Comparison of ENCODE assay signal across 15 mouse cellular contexts in the genomic region with DNA sequence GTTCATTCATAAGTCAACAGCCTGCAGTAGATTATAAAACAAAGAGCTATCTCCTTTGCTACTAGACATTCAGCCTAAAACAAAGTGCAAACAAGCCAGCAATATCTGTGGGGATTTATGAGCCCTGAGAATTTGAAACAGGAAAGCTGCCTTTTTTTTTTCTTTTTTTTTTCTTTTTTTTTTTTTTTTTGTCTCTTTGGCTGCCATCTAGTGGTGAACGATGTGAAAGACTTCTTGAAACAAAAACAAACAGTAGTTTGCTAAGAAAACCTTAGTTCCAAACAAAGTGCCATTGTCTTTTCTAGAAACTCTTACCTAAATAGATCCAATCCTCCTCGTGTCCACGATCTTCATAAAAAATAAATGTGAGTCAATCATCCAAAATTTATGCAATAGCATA.
A peak's percentile ranks its signal among the peaks of the same experiment; 100 is the strongest.
DNase-seq lines count a peak whose midpoint lies in the region; ATAC-seq and TF ChIP-seq lines count a peak whose summit lies in the region.
"Had no signal": no experiment of that assay in that cellular context is flagged by ENCODE, and none has a peak within 500 bp of the region (broad histone marks: within the 10 kb centered on the region; RNA-seq: fewer than 3 reads in every experiment).

No protein-coding gene starts in this region.

- ATAC-seq in forebrain, postnatal 0 days = no peak
- no peak for ATAC-seq in forebrain, embryonic 15.5 days (replicated peaks)
- ATAC-seq: intestine, embryonic 15.5 days had no signal

- TF ChIP-seq CTCF in forebrain, postnatal 0 days (IDR thresholded peaks at IDR 0.05; ENCODE audit: low read depth) = peak; percentile 51
- TF ChIP-seq CTCF in left cerebral cortex, adult 2 months (IDR thresholded peaks at IDR 0.05) = peak; percentile 58
- TF ChIP-seq CTCF in CH12.LX (conservative IDR thresholded peaks at IDR 0.05 in 1 of 2, IDR thresholded peaks at IDR 0.05 in 1 of 2; ENCODE audit: low read depth in 2 of 2, low read length in 2 of 2) = peak in 1 of 2 experiments; percentile 69; a peak in 2 of 4 replicates

- DNase-seq in forebrain, postnatal 0 days = peak; percentile 52
- no peak for DNase-seq in left cerebral cortex, adult 2 months (ENCODE audit: extremely low spot score in 1 of 2, low spot score in 2 of 2)
- DNase-seq in left cerebral cortex, postnatal 25 days (ENCODE audit: low spot score in 2 of 2) = no peak
- no peak for DNase-seq in CH12.LX (ENCODE audit: extremely low read depth)
- peak; percentile 37 for DNase-seq in brain, adult 2 months (ENCODE audit: low read depth, low spot score)
- no peak for DNase-seq in layer of hippocampus, postnatal 14 days (ENCODE audit: low spot score in 2 of 2)
- DNase-seq in frontal cortex, adult 2 months (ENCODE audit: extremely low spot score in 1 of 2, low spot score in 1 of 2) = no peak
- DNase-seq: adrenal gland, postnatal 10 days; cerebellum, postnatal 36 days; kidney, postnatal 25 days; thymus, adult 18-20 months had no signal

- peak; percentile 32 for TF ChIP-seq RAD21 in CH12.LX (IDR thresholded peaks at IDR 0.05; ENCODE audit: low read depth, low read length)

- TF ChIP-seq POLR2A in CH12.LX (IDR thresholded peaks at IDR 0.05; ENCODE audit: low read depth, low read length) = no peak

- intact Hi-C loops in left cerebral cortex, adult 2 months (cut with DNase I) = loop anchor here (2.0 kb wide), 2 partner anchors 156 to 198 kb away; no protein-coding TSS in a partner anchor
- intact Hi-C loops in left cerebral cortex, postnatal 25 days (cut with DNase I) = loop anchor here (1.0 to 10.0 kb wide), 3 partner anchors 156 to 1594 kb away; no protein-coding TSS in a partner anchor

- no peak overlapping the region for H3K27ac ChIP-seq in forebrain, postnatal 0 days (ENCODE audit: low read depth, low read length)
- H3K27ac ChIP-seq in forebrain, embryonic 15.5 days (replicated peaks) = no peak overlapping the region
- no peak overlapping the region for H3K27ac ChIP-seq in left cerebral cortex, adult 2 months
- H3K27ac ChIP-seq in CH12.LX (ENCODE audit: insufficient read depth, low read depth) = no peak overlapping the region
- H3K27ac ChIP-seq: intestine, embryonic 15.5 days; limb, embryonic 13.5 days; midbrain, embryonic 10.5 days had no signal

- no peak overlapping the region for H3K4me2 ChIP-seq in forebrain, postnatal 0 days (ENCODE audit: low read depth)
- no peak overlapping the region for H3K4me2 ChIP-seq in forebrain, embryonic 15.5 days (replicated peaks)
- H3K4me2 ChIP-seq in CH12.LX (ENCODE audit: insufficient read depth, low read depth, poor library complexity, severe bottlenecking) = no peak overlapping the region
- H3K4me2 ChIP-seq: intestine, embryonic 15.5 days; limb, embryonic 13.5 days had no signal

- no peaks in the 10 kb centered on the region for H3K27me3 ChIP-seq in forebrain, postnatal 0 days (ENCODE audit: insufficient read depth, low read length)
- H3K27me3 ChIP-seq in forebrain, embryonic 15.5 days = no peaks in the 10 kb centered on the region
- peaks cover 54% of the 10 kb centered on the region for H3K27me3 ChIP-seq in CH12.LX (replicated peaks)
- H3K27me3 ChIP-seq: intestine, embryonic 15.5 days; limb, embryonic 13.5 days had no signal

- dilution Hi-C loops in CH12.LX (cut with MboI; ENCODE audit: extremely low pct_ligation_motif_present, extremely low pct_unique_long_range_greater_than_20kb, low sequenced_read_pairs) = no loop called here

- H3K4me3 ChIP-seq in forebrain, postnatal 0 days (ENCODE audit: low read depth, low read length) = no peak overlapping the region
- no peak overlapping the region for H3K4me3 ChIP-seq in forebrain, embryonic 15.5 days
- no peak overlapping the region for H3K4me3 ChIP-seq in left cerebral cortex, adult 2 months
- H3K4me3 ChIP-seq in CH12.LX (replicated peaks in 1 of 3; ENCODE audit: low read depth in 2 of 3, low read length in 2 of 3, poor library complexity in 1 of 3) = no peak overlapping the region
- H3K4me3 ChIP-seq: intestine, embryonic 15.5 days; limb, embryonic 13.5 days; midbrain, embryonic 10.5 days had no signal

- H3K9ac ChIP-seq in forebrain, postnatal 0 days = no peak overlapping the region
- H3K9ac ChIP-seq in forebrain, embryonic 15.5 days (replicated peaks) = no peak overlapping the region
- no peak overlapping the region for H3K9ac ChIP-seq in CH12.LX (ENCODE audit: insufficient read depth, low read depth)
- H3K9ac ChIP-seq: intestine, embryonic 15.5 days; limb, embryonic 13.5 days had no signal

- WGBS in forebrain, postnatal 0 days = 4% methylated on average over 3 of the region's 3 CpGs
- 8% methylated on average over 3 of the region's 3 CpGs for WGBS in forebrain, embryonic 15.5 days

- in situ Hi-C loops in CH12.LX (cut with MboI; ENCODE audit: low pct_ligation_motif_present, low pct_unique_long_range_greater_than_20kb, low sequenced_read_pairs) = loop anchor here (25.0 kb wide), 2 partner anchors 192 to 383 kb away; no protein-coding TSS in a partner anchor

- no peaks in the 10 kb centered on the region for H3K4me1 ChIP-seq in forebrain, postnatal 0 days (ENCODE audit: insufficient read depth)
- H3K4me1 ChIP-seq in forebrain, embryonic 15.5 days = no peaks in the 10 kb centered on the region
- H3K4me1 ChIP-seq in CH12.LX (ENCODE audit: control insufficient read depth in 1 of 2, insufficient read depth in 2 of 2) = no peaks in the 10 kb centered on the region
- H3K4me1 ChIP-seq: intestine, embryonic 15.5 days; midbrain, embryonic 10.5 days had no signal

- no peak for TF ChIP-seq EP300 in CH12.LX (IDR thresholded peaks at IDR 0.05; ENCODE audit: low read length)

- no peaks in the 10 kb centered on the region for H3K79me2 ChIP-seq in CH12.LX (replicated peaks; ENCODE audit: control insufficient read depth, extremely low read depth, insufficient read depth, poor library complexity, severe bottlenecking)

- no peaks in the 10 kb centered on the region for H3K9me3 ChIP-seq in forebrain, postnatal 0 days (ENCODE audit: low read length)
- no peaks in the 10 kb centered on the region for H3K9me3 ChIP-seq in forebrain, embryonic 15.5 days
- no peaks in the 10 kb centered on the region for H3K9me3 ChIP-seq in CH12.LX (replicated peaks; ENCODE audit: low read length)
- H3K9me3 ChIP-seq: intestine, embryonic 15.5 days; limb, embryonic 13.5 days; midbrain, embryonic 10.5 days had no signal

- no peaks in the 10 kb centered on the region for H3K36me3 ChIP-seq in forebrain, postnatal 0 days (ENCODE audit: insufficient read depth)
- H3K36me3 ChIP-seq in forebrain, embryonic 15.5 days = no peaks in the 10 kb centered on the region
- no peaks in the 10 kb centered on the region for H3K36me3 ChIP-seq in CH12.LX (replicated peaks in 1 of 2; ENCODE audit: control insufficient read depth in 1 of 2, insufficient read depth in 1 of 2, low read length in 1 of 2)
- H3K36me3 ChIP-seq: intestine, embryonic 15.5 days; limb, embryonic 13.5 days; midbrain, embryonic 10.5 days had no signal

TF ChIP-seq in CH12.LX, 34 proteins besides CTCF, POLR2A, EP300 and RAD21:
- TF ChIP-seq SMC3 (IDR thresholded peaks at IDR 0.05; ENCODE audit: low read depth, low read length) (peak; percentile 51), ZNF384 (IDR thresholded peaks at IDR 0.05; ENCODE audit: low read depth, low read length) (peak; percentile 100), CHD1 (IDR thresholded peaks at IDR 0.05; ENCODE audit: low read depth, low read length) (no peak), USF2 (conservative IDR thresholded peaks at IDR 0.05; ENCODE audit: low read depth, low read length) (no peak)

Comparison
In these comparisons a context has a peak if more than half of its experiments do, and no peak if none do; other contexts are left out.
1. DNase-seq: peak in forebrain, postnatal 0 days (single experiment) and brain, adult 2 months (single experiment); none in left cerebral cortex, adult 2 months (0 of 2), left cerebral cortex, postnatal 25 days (0 of 2), CH12.LX (single experiment), layer of hippocampus, postnatal 14 days (0 of 2) and frontal cortex, adult 2 months (0 of 2).